Mouse (Mus musculus) bone marrow, adult 2 months (tissue): ENCODE measurements at regions not wholly inside any gene's neighbourhood (a gene's known extent, or its start where the extent isn't known, plus 50 kb on each side); places are given as distances from the start of the nearest gene placed in this dataset.

ENCODE experiments used
- CTCF ChIP-seq: fragments of 200-500 bp; IDR thresholded peaks from 2 replicates; pipeline ENCODE4 v1.5.1; 2011; ENCODE audit warnings: low read length, control low read depth; ENCODE audit not compliant: control insufficient read depth, insufficient read depth
- POLR2A ChIP-seq: fragments of 200-500 bp; IDR thresholded peaks from 2 replicates; pipeline ENCODE4 v1.6.1; 2011; ENCODE audit warnings: low read depth, mild to moderate bottlenecking, control low read depth, low read length, borderline replicate concordance; ENCODE audit not compliant: control insufficient read depth

- TF ChIP-seq CTCF (no peak), POLR2A (no peak)
Measured at GRCm38 (mm10) chr9:120777016-120777415, 152.0 kb upstream of the Ctnnb1 start.
